Mouse (Mus musculus): ENCODE measurements around the gene Lamp3. TPM values are rescaled to one million over a fixed set of nuclear protein-coding genes. Genes with fewer than 3 reads are reported as not detected.
A peak's percentile ranks its signal among the peaks of the same experiment; 100 is the strongest.
"Not testable (repeated sequence)": the region's sequence is repeated elsewhere in the genome, so short reads cannot be mapped to it uniquely, and the experiment has no call there.

The Lamp3 gene
- not detected in 2 replicates for total RNA-seq (2017)

GRCm38 (mm10) chr16:19706216-19706615, at the start of gene Lamp3:
Gene Lamp3, minus strand, starts transcription at chr16:19706375.
- ATAC-seq (replicated peaks in 1 of 2; ENCODE audit: insufficient read depth in 1 of 2, low FRiP score in 2 of 2, low TSS enrichment in 1 of 2, low read depth in 1 of 2, poor library complexity in 2 of 2, severe bottlenecking in 2 of 2): no peak

DNA sequence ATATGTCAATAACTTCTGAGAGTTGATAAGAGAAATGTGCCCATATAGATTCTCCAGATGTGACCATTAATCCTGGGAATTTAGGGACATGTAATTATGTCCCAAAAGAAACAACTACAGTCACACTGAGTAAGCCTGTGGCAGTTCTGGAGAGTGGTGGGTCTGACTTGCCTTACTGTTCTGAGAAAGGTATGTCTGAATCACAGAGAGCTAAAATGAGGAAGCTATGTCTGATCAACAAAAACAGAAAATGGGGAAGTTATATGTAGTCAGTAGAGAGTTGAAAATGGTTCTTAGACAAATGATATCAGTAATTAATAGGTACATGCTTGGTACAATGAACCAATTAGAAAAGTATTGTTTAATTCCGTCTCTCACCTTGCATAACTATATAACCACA, 26.7 kb upstream of the Lamp3 start:
- ATAC-seq (replicated peaks in 1 of 2; ENCODE audit: insufficient read depth in 1 of 2, low FRiP score in 2 of 2, low TSS enrichment in 1 of 2, low read depth in 1 of 2, poor library complexity in 2 of 2, severe bottlenecking in 2 of 2): peak; percentile 80 to 84

DNA sequence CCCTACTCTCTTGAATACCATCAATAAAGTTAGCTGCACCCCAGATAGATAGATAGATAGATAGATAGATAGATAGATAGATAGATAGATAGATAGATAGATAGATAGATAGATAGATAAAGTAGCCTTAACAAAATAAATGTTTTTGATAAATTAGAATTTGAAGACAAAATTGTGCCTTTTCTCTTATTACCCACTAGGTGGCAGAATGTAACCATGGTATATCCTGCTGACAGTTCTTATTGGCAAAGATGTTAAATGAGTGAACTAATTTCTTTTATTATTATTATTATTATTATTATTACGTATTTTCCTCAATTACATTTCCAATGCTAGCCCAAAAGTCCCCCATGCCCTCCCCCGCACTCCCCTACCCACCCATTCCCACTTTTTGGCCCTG, 18.0 kb upstream of the Lamp3 start:
- not testable (repeated sequence) for ATAC-seq (replicated peaks in 1 of 2; ENCODE audit: insufficient read depth in 1 of 2, low FRiP score in 2 of 2, low TSS enrichment in 1 of 2, low read depth in 1 of 2, poor library complexity in 2 of 2, severe bottlenecking in 2 of 2)

DNA sequence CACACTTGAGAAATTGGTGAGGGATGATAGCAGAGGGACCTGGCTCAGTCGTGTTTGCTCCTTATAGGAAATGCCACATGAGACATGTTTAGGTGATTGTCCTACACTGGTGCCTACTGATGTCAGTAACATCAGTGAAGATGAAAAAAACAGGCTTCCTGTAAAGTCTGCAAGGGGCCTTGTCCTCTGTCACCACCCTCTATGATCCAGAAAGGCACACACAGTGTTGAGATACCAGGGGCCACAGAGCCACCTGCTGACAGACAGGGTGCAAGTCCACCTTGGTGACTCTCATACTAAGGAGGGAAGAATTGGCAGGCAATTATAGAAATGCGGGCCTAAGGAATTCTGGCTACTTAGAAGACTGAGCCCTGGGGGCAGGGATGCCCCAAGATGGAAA, 14.8 kb upstream of the Lamp3 start:
- ATAC-seq (replicated peaks in 1 of 2; ENCODE audit: insufficient read depth in 1 of 2, low FRiP score in 2 of 2, low TSS enrichment in 1 of 2, low read depth in 1 of 2, poor library complexity in 2 of 2, severe bottlenecking in 2 of 2): peak in 1 of 2 experiments; percentile 39; a peak in 1 of 4 replicates

- ATAC-seq (replicated peaks in 1 of 2; ENCODE audit: insufficient read depth in 1 of 2, low FRiP score in 2 of 2, low TSS enrichment in 1 of 2, low read depth in 1 of 2, poor library complexity in 2 of 2, severe bottlenecking in 2 of 2): no peak
Measured at GRCm38 (mm10) chr16:19707381-19707780, 1.2 kb upstream of the Lamp3 start.

GRCm38 (mm10) chr16:19699207-19699606, 7.0 kb downstream of the Lamp3 start:
- no peak for ATAC-seq (replicated peaks in 1 of 2; ENCODE audit: insufficient read depth in 1 of 2, low FRiP score in 2 of 2, low TSS enrichment in 1 of 2, low read depth in 1 of 2, poor library complexity in 2 of 2, severe bottlenecking in 2 of 2)

- ATAC-seq (replicated peaks in 1 of 2; ENCODE audit: insufficient read depth in 1 of 2, low FRiP score in 2 of 2, low TSS enrichment in 1 of 2, low read depth in 1 of 2, poor library complexity in 2 of 2, severe bottlenecking in 2 of 2): peak; percentile 42 to 48; a peak in 3 of 4 replicates
Measured at GRCm38 (mm10) chr16:19670768-19671357, 35.3 kb downstream of the Lamp3 start.

GRCm38 (mm10) chr16:19666312-19666711, 39.9 kb downstream of the Lamp3 start:
- ATAC-seq (replicated peaks in 1 of 2; ENCODE audit: insufficient read depth in 1 of 2, low FRiP score in 2 of 2, low TSS enrichment in 1 of 2, low read depth in 1 of 2, poor library complexity in 2 of 2, severe bottlenecking in 2 of 2): 0 out of 4 replicates have a peak, but pooled peaks have one; percentile 32 to 42

- no peak for ATAC-seq (replicated peaks in 1 of 2; ENCODE audit: insufficient read depth in 1 of 2, low FRiP score in 2 of 2, low TSS enrichment in 1 of 2, low read depth in 1 of 2, poor library complexity in 2 of 2, severe bottlenecking in 2 of 2)
Measured at GRCm38 (mm10) chr16:19629816-19630215, 76.4 kb downstream of the Lamp3 start, which contains the start of gene Olfr171. Gene Olfr171, minus strand, starts transcription at chr16:19629916.

DNA sequence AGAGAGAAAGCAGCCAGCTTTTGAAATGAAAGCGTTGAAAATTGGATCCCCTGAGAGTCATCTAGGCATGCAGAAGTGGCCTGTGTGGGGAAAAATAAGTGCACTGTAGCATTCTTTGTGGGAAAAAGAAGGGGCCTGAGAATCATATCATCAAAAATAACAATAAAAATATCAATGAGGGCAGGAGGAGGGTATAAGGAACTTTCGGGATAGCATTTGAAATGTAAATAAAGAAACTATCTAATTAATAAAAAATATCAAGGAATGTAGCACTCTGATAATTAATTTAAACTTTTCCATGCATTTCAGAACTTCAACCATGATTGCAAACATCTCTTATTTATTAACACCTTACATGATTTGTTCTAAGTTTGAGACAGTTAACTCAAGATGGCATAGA, 94.4 kb downstream of the Lamp3 start, which contains the start of gene Olfr170:
TSS of gene Olfr170 (minus strand) at position 101 of the 400 bp plus-strand sequence.
- ATAC-seq (replicated peaks in 1 of 2; ENCODE audit: insufficient read depth in 1 of 2, low FRiP score in 2 of 2, low TSS enrichment in 1 of 2, low read depth in 1 of 2, poor library complexity in 2 of 2, severe bottlenecking in 2 of 2): not testable (repeated sequence)

Other genes starting within 250 kb of the Lamp3 start
- gene Olfr166, start 222.7 kb downstream of the Lamp3 start, total RNA-seq (2017): not detected in 2 replicates
- not detected in 2 replicates for gene Olfr167, start 184.1 kb downstream of the Lamp3 start, total RNA-seq (2017)
- not detected in 2 replicates for gene Olfr168, start 170.8 kb downstream of the Lamp3 start, total RNA-seq (2017)
- not detected in 2 replicates for gene Olfr169, start 134.6 kb downstream of the Lamp3 start, total RNA-seq (2017)
- gene Olfr170, start 94.5 kb downstream of the Lamp3 start, total RNA-seq (2017): not detected in 2 replicates
- gene Olfr171, start 76.5 kb downstream of the Lamp3 start, total RNA-seq (2017): not detected in 2 replicates
- gene B3gnt5, start 53.8 kb upstream of the Lamp3 start, total RNA-seq (2017): 45.0 and 49.1 TPM in 2 replicates

Measured in hematopoietic stem cell, adult 5-6 weeks (primary cell).